Mouse (Mus musculus): Measurements from ENCODE around the gene Arl4a.

DNA sequence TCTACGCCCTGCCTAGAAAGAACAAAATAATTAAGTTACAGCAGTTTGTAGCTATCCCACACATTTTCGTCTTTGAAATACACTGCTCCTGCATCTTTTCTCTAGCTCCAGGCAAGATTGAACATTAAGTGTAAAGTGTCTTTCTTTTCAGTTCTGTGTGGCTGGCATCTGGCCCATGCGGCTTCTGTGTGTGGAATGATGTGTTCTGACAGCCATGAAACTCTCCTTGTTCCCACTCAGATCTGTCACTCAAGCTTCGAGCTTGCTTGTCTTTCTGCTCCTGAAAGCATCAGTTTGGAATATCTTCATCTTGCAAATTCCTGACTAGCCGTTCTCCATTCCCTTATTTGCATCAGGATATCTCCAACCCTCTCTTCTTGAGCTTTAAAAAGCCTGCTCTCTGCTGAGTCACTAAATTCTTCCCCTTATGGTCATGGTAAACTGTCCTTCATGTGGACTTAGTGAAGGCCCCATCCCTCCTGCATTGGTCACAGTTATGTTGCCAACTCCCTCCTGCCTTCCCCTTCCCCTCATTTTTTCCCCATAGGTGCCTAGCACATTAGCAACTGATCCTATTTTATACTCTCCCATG lies 48.0 kb upstream of the Arl4a start:
- no peak for TF ChIP-seq BHLHE40 (IDR thresholded peaks at IDR 0.05; ENCODE audit: low read depth, low read length)
- TF ChIP-seq POLR2A (IDR thresholded peaks at IDR 0.05; ENCODE audit: low read depth, low read length): no peak
- no peak for TF ChIP-seq EP300 (IDR thresholded peaks at IDR 0.05; ENCODE audit: low read length)

Measured in CH12.LX (cell line).